Mouse (Mus musculus): ENCODE data around the gene Gpatch4.

Gpatch4 gene

DNA sequence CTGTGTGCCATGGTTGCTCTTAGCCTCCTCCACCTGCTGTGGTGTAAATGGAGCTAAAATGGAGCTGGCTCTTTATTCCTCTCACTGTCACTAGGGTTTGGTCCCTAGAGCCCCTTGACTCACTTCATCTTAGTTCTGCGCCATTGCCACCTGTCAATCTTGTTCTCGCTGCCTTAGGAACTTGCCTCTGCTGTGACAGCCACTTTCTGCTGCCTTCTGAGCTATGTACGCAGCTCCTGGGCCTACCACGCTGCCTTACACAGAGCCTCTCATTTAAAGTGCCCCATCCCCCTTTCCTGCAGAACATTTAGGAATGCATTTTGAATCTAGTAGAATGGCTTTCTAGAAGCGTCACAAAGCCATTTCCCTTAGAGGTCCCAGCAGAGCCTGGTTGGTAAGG lies 51.2 kb downstream of the Gpatch4 start:
- no peak for DNase-seq (ENCODE audit: low spot score in 2 of 2)

DNA sequence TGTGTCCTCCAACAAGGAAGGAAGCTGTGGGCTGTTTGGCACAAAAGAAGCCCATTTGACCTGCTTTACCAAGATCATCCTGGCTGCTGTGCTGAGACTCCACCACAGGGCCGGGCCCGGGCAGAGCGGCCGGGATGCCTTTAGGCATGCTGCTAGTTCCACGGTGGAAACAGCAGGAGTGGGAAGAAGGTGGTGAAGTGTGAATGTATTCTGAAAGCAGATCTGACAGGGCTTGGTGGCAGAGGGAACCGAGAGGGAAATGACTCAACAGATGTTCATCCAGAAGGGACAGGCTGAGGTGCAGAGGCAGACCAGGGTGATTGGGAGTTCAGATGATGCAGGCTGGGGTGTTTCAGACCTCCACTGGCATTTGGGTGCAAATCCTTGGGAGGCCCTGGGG lies 54.8 kb downstream of the Gpatch4 start:
- DNase-seq (ENCODE audit: low spot score in 2 of 2), result no peak

DNA sequence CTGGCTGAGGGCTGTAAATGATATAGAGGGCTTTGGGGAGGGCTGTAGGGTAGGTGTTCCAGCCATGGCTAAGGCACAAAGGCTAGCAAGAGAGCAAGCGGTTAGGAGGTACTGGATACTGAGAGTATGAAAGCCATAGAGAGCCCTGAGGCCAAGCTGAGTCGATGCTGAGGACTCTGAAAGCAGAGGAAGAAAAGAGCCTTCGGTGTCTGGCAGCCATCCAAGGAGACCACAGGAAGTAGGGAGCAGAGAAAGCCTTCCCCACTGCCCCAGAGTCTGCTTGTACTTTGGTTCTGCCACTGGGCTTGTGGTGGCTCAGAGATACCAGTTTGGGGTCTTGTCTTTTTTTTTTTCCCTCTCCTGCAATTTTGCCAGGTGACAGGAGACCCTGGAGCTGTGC lies 57.3 kb downstream of the Gpatch4 start:
- no peak for DNase-seq (ENCODE audit: low spot score in 2 of 2)

DNA sequence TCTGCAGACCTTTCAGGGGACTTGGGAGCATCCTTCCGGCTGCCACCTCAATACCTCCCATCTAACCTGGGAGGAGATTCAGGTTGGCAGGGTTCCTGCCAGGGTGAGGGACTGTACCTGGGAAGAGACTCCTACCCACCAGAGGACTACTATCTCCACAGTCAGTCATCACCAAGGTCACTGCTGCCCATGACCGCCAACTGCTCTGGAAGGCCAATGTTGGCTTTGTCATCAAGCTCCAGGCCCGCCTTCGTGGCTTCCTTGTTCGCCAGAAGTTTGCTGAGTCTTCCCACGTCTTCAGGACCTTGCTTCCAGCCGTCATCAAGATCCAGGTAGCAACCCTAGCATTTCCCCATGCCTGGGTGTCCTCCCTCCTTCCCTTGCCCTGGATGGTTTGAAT lies 58.8 kb downstream of the Gpatch4 start:
- no peak for DNase-seq (ENCODE audit: low spot score in 2 of 2)

DNA sequence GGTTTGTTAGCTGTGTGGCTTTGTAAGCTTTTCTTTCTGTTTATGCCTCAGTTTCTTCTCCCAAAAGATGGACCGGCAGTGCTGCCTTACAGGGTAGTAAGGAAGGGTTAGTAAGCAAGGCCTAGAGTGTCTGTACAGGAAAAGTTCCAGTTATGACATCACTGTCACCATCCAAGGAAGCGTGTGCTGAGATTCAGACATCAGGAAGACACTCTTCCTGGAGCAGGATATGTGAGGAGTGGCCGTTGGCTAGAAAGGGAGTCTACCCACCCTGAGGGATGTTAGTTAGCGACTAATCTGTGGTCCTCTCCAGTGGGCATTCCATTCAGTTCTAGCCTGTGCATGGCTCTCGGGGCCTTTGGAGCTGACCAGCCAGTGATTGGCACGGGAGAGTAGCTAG lies 59.3 kb downstream of the Gpatch4 start:
- no peak for DNase-seq (ENCODE audit: low spot score in 2 of 2)

DNA sequence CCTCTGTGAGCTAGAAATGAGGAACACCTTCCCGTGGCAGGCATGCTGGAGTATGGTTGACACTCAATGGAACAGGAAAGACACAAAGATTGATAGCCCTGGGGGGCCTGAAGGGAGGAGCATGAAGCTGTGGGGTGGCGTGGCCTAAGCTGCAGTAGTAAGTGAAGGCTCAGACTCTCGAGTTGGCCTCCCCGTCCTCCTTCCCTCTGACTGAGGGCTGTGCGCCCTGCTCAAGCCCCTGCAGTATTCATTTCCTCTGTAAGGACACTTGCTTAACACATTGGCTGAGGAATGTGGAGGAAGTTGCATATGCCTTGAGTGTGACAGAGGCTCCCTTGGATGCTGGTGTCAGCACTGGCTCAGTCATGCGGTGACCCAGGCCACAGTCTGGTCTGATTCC lies 59.7 kb downstream of the Gpatch4 start:
- DNase-seq (ENCODE audit: low spot score in 2 of 2), result no peak

Measured in spleen, postnatal 4 days (tissue).